8 mouse cellular contexts compared by ENCODE assay signal in genomic region chr1:34472427-34473300, GRCm38 (mm10). TPM values are rescaled to one million over a fixed set of nuclear protein-coding genes. Genes with fewer than 3 reads are reported as not detected.
DNase-seq lines count a peak whose midpoint lies in the region.

No protein-coding gene starts in this region.

- intact Hi-C loops in left cerebral cortex, postnatal 4 days (cut with DNase I) = no loop called here

- peak; percentile 14 for DNase-seq in left cerebral cortex, postnatal 4 days
- no peak for DNase-seq in left cerebral cortex, adult 9 months (ENCODE audit: low spot score in 2 of 2)
- peak; percentile 54 for DNase-seq in embryo, embryonic 10.5 days (ENCODE audit: low spot score)
- peak; percentile 29 for DNase-seq in heart, adult 8-10 months (ENCODE audit: low spot score)
- DNase-seq in kidney, adult 9 months = peak; percentile 38
- DNase-seq in lung, postnatal 10 days = peak; percentile 61
- DNase-seq in ovary, postnatal 14 days (ENCODE audit: low spot score) = peak; percentile 11
- DNase-seq in layer of hippocampus, postnatal 14 days (ENCODE audit: low spot score in 2 of 2) = no peak

RNA-seq across cellular contexts. Expression of gene Ptpn18, which starts 13.1 kb away (rescaled TPM):
- total RNA-seq in left cerebral cortex, postnatal 4 days (2021) = 1 to 10 TPM; 3.4 to 4.0 TPM
- total RNA-seq in heart, adult 8-10 months (2022) = 1 to 10 TPM; 2.4 to 4.9 (median 2.7) TPM
- total RNA-seq in layer of hippocampus, postnatal 14 days (2021) = 1 to 10 TPM; 3.4 to 5.2 TPM

RNA-seq across cellular contexts. Expression of gene Prss39, which starts 25.5 kb away (rescaled TPM):
- not detected for total RNA-seq in left cerebral cortex, postnatal 4 days (2021)
- total RNA-seq in heart, adult 8-10 months (2022) = under 1 TPM in 1 of 4 experiments, not detected in 3; 0.22 TPM
- total RNA-seq in layer of hippocampus, postnatal 14 days (2021) = not detected

RNA-seq across cellular contexts. Expression of gene Imp4, which starts 33.0 kb away (rescaled TPM):
- 10 to 100 TPM; 30.5 to 36.7 TPM for total RNA-seq in left cerebral cortex, postnatal 4 days (2021)
- 10 to 100 TPM; 28.0 to 31.5 (median 30.4) TPM for total RNA-seq in heart, adult 8-10 months (2022)
- 10 to 100 TPM; 25.0 to 28.5 TPM for total RNA-seq in layer of hippocampus, postnatal 14 days (2021)

RNA-seq across cellular contexts. Expression of gene Ccdc115, which starts 33.2 kb away (rescaled TPM):
- 10 to 100 TPM; 22.5 to 29.0 TPM for total RNA-seq in left cerebral cortex, postnatal 4 days (2021)
- total RNA-seq in heart, adult 8-10 months (2022) = 10 to 100 TPM; 12.6 to 15.3 (median 14.8) TPM
- 10 to 100 TPM; 19.7 to 19.9 TPM for total RNA-seq in layer of hippocampus, postnatal 14 days (2021)

Comparison
In these comparisons a context has a peak if more than half of its experiments do, and no peak if none do; other contexts are left out.
1. DNase-seq: peak in left cerebral cortex, postnatal 4 days (single experiment), embryo, embryonic 10.5 days (single experiment), heart, adult 8-10 months (single experiment), kidney, adult 9 months (single experiment), lung, postnatal 10 days (single experiment) and ovary, postnatal 14 days (single experiment); none in left cerebral cortex, adult 9 months (0 of 2) and layer of hippocampus, postnatal 14 days (0 of 2).